Comparison of ENCODE assay signal across 9 mouse cellular contexts in genomic region chr2:35349184-35349583, GRCm38 (mm10). TPM values are rescaled to one million over a fixed set of nuclear protein-coding genes. Genes with fewer than 3 reads are reported as not detected.
DNase-seq lines count a peak whose midpoint lies in the region; TF ChIP-seq lines count a peak whose summit lies in the region.
"Had no signal": no experiment of that assay in that cellular context is flagged by ENCODE, and none has a peak within 500 bp of the region (broad histone marks: within the 10 kb centered on the region; RNA-seq: fewer than 3 reads in every experiment).

No protein-coding gene starts in this region.

- intact Hi-C loops in left cerebral cortex, adult 2 months (cut with DNase I): loop anchor here (2.0 to 5.0 kb wide), 2 partner anchors 50 to 137 kb away; no protein-coding TSS in a partner anchor
- intact Hi-C loops in left cerebral cortex, postnatal 4 days (cut with DNase I): no loop called here
- intact Hi-C loops in heart, postnatal 10 days (cut with DNase I): loop anchor here (1.0 kb wide), 2 partner anchors 48 to 51 kb away; partner anchors contain the start of gene 4930402F06Rik

- H3K4me3 ChIP-seq in left cerebral cortex, adult 2 months: no peak overlapping the region
- H3K4me3 ChIP-seq: hindbrain, embryonic 15.5 days had no signal

- DNase-seq in cerebellum, adult 9-10 months: peak; percentile 64
- no peak for DNase-seq in cerebellum, postnatal 36 days
- no peak for DNase-seq in left cerebral cortex, adult 2 months (ENCODE audit: extremely low spot score in 1 of 2, low spot score in 2 of 2)
- DNase-seq in left cerebral cortex, postnatal 4 days: no peak
- DNase-seq in heart, postnatal 10 days: peak; percentile 23 to 39
- DNase-seq in skeletal muscle tissue, adult 2 months (ENCODE audit: low read depth, low spot score): peak; percentile 43
- DNase-seq in cerebellum, postnatal 4 days (ENCODE audit: low spot score in 2 of 2): no peak
- DNase-seq in urinary bladder, adult 2 months (ENCODE audit: low spot score): no peak

- TF ChIP-seq CTCF in left cerebral cortex, adult 2 months (IDR thresholded peaks at IDR 0.05): peak; percentile 66

- no peak overlapping the region for H3K27ac ChIP-seq in left cerebral cortex, adult 2 months
- H3K27ac ChIP-seq: hindbrain, embryonic 15.5 days had no signal

RNA-seq across cellular contexts. Expression of gene Stom, which starts 12.4 kb away (rescaled TPM):
- 1 to 10 TPM; 6.3 to 6.7 TPM for total RNA-seq in left cerebral cortex, adult 2 months (2021)
- total RNA-seq in left cerebral cortex, postnatal 4 days (2021): 10 to 100 TPM in 1 of 2 experiments, 1 to 10 TPM in 1; 7.0 to 10.5 TPM
- total RNA-seq in heart, postnatal 10 days (2021): 10 to 100 TPM; 56.2 to 61.7 TPM
- 67.9 and 82.5 TPM in 2 replicates for polyA plus RNA-seq in urinary bladder, adult 2 months (2012; rRNA removed)

RNA-seq across cellular contexts. Expression of gene 4930568D16Rik, which starts 18.3 kb away (rescaled TPM):
- total RNA-seq in left cerebral cortex, adult 2 months (2021): not detected
- not detected for total RNA-seq in left cerebral cortex, postnatal 4 days (2021)
- not detected for total RNA-seq in heart, postnatal 10 days (2021)
- not detected in 2 replicates for polyA plus RNA-seq in urinary bladder, adult 2 months (2012; rRNA removed)
- polyA plus RNA-seq: hindbrain, embryonic 15.5 days had no signal

RNA-seq across cellular contexts. Expression of gene 4930402F06Rik, which starts 47.8 kb away (rescaled TPM):
- not detected for total RNA-seq in left cerebral cortex, adult 2 months (2021)
- total RNA-seq in left cerebral cortex, postnatal 4 days (2021): not detected
- not detected for total RNA-seq in heart, postnatal 10 days (2021)
- polyA plus RNA-seq in urinary bladder, adult 2 months (2012; rRNA removed): not detected in 2 replicates
- polyA plus RNA-seq: hindbrain, embryonic 15.5 days had no signal

Comparison
In these comparisons a context has a peak if more than half of its experiments do, and no peak if none do; other contexts are left out.
1. DNase-seq: peak in cerebellum, adult 9-10 months (single experiment), heart, postnatal 10 days (2 of 2) and skeletal muscle tissue, adult 2 months (single experiment); none in cerebellum, postnatal 36 days (0 of 2), left cerebral cortex, adult 2 months (0 of 2), left cerebral cortex, postnatal 4 days (single experiment), cerebellum, postnatal 4 days (0 of 2) and urinary bladder, adult 2 months (single experiment).
2. RNA of gene Stom, which starts 12.4 kb away (total RNA-seq): 56.2 to 61.7 TPM in heart, postnatal 10 days; 7.0 to 10.5 TPM in left cerebral cortex, postnatal 4 days and 6.3 to 6.7 TPM in left cerebral cortex, adult 2 months; every median in the first group is over 4 times any median in the second.